Mouse (Mus musculus) forebrain, postnatal 0 days (tissue): Measurements from ENCODE around the gene Gm21885. TPM values are rescaled to one million over a fixed set of nuclear protein-coding genes. Genes with fewer than 3 reads are reported as not detected.

Source experiments
- ATAC-seq: fragments of 200-750 bp; cut with Nextera tagmentation; 2 replicates; pipeline ENCODE4 v1.8.0; 2017; ENCODE audit warnings: mild to moderate bottlenecking, moderate library complexity
- DNase-seq: peaks from one replicate; pipeline ENCODE4 v3.0.0-alpha.2; 2015
- H3K27ac ChIP-seq: fragments of 300-500 bp; sonication (generic); 2 replicates; pipeline ENCODE4 v1.5.1; 2014; ENCODE audit warnings: low read depth, mild to moderate bottlenecking, antibody characterized with exemption, low read length, moderate library complexity, mixed read lengths
- H3K27me3 ChIP-seq: fragments of 300-500 bp; sonication (generic); 2 replicates; pipeline ENCODE4 v1.6.1; 2014; ENCODE audit warnings: mild to moderate bottlenecking, low read length, mixed read lengths; ENCODE audit not compliant: insufficient read depth
- H3K36me3 ChIP-seq: fragments of 300-500 bp; sonication (generic); 2 replicates; pipeline ENCODE4 v1.6.1; 2014; ENCODE audit warnings: mild to moderate bottlenecking, moderate library complexity; ENCODE audit not compliant: insufficient read depth
- H3K4me1 ChIP-seq: fragments of 300-500 bp; sonication (generic); 2 replicates; pipeline ENCODE4 v1.6.1; 2014; ENCODE audit warnings: antibody characterized with exemption; ENCODE audit not compliant: insufficient read depth
- H3K4me2 ChIP-seq: fragments of 300-500 bp; sonication (generic); 2 replicates; pipeline ENCODE4 v1.6.1; 2014; ENCODE audit warnings: low read depth, mild to moderate bottlenecking, moderate library complexity
- H3K4me3 ChIP-seq: fragments of 300-500 bp; sonication (generic); 2 replicates; pipeline ENCODE4 v1.5.1; 2014; ENCODE audit warnings: low read depth, low read length, mixed read lengths
- H3K9ac ChIP-seq: fragments of 300-500 bp; sonication (generic); 2 replicates; pipeline ENCODE4 v1.6.1; 2014; ENCODE audit warnings: mild to moderate bottlenecking
- H3K9me3 ChIP-seq: fragments of 300-500 bp; sonication (generic); 2 replicates; pipeline ENCODE4 v1.6.1; 2016; ENCODE audit warnings: low read length
- CTCF ChIP-seq: sonication (generic); IDR thresholded peaks from 2 replicates; pipeline ENCODE4 v1.5.1; 2016; ENCODE audit warnings: antibody characterized with exemption, control low read depth, low read depth
- WGBS: fragments of 180-500 bp; shearing (Covaris S2); extraction: QIAGEN DNeasy Blood & Tissue Kit; methylation state at CpG from one replicate; pipeline ENCODE4 v1.1.7; 2014; 5-methylcytosine and 5-hydroxymethylcytosine counted together
- polyA plus RNA-seq: library from polyadenylated mRNA; unstranded; fragments of >200 nt; fragmentation: Nextera tagmentation; extraction: Ambion mirVana; gene quantifications from 2 replicates; pipeline ENCODE4 v1.2.1, GENCODE M21; 2015
- total RNA-seq: library from RNA; depleted of rRNA; stranded (reverse); fragments of >200 nt; gene quantifications from 2 replicates; pipeline ENCODE4 v1.2.3, GENCODE M21; 2014

Gm21885 gene
- total and polyA plus RNA-seq, 2 experiments from 2014 or later: not detected

GRCm38 (mm10) chr11:94318056-94318455, 36.4 kb downstream of the Gm21885 start:
- ATAC-seq (no peak), DNase-seq (no peak)
- no peak for TF ChIP-seq CTCF
- WGBS: 69% methylated on average over 5 of the region's 5 CpGs
- no peak overlapping the region for H3K27ac ChIP-seq
- H3K4me2 ChIP-seq: no peak overlapping the region; the same call in 1 of the 2 replicates
- no peaks in the 10 kb centered on the region for H3K9me3 ChIP-seq
- no peaks in the 10 kb centered on the region for H3K36me3 ChIP-seq
- H3K4me1 ChIP-seq: peaks cover 29% of the 10 kb centered on the region
- H3K9ac ChIP-seq: no peak overlapping the region
- H3K27me3 ChIP-seq: no peaks in the 10 kb centered on the region
- H3K4me3 ChIP-seq: no peak overlapping the region

- H3K4me3 ChIP-seq: peak overlapping the region; percentile 100
These were observed 39.6 kb downstream of the Gm21885 start for GRCm38 (mm10) chr11:94320969-94321930.

GRCm38 (mm10) chr11:94321931-94322400, 40.3 kb downstream of the Gm21885 start, which contains the start of gene Luc7l3:
Luc7l3 (minus strand) TSS chr11:94321988.
- Histone ChIP-seq H3K27ac (peak within 1 kb of the TSS; percentile 98), H3K9ac (peak within 1 kb of the TSS; percentile 99), H3K4me2 (peak within 1 kb of the TSS; percentile 70), H3K36me3 (no peaks in the 10 kb centered on the region), H3K27me3 (no peaks in the 10 kb centered on the region), H3K4me3 (peak within 1 kb of the TSS; percentile 100), H3K4me1 (peaks cover 18% of the 10 kb centered on the region), H3K9me3 (no peaks in the 10 kb centered on the region)
- peak; percentile 96 for ATAC-seq
- DNase-seq: peak; percentile 96
- no peak for TF ChIP-seq CTCF
- 5% methylated on average over 36 of the region's 36 CpGs for WGBS

More at GRCm38 (mm10) chr11:94320969-94321930, 39.6 kb downstream of the Gm21885 start:
- under 1% methylated on average over 67 of the region's 67 CpGs for whole genome bisulfite sequencing
- H3K9ac ChIP-seq: peak overlapping the region; percentile 99
- no peak for TF ChIP-seq CTCF
- no peaks in the 10 kb centered on the region for H3K27me3 ChIP-seq
- H3K4me2 ChIP-seq: peak overlapping the region; percentile 70
- peak; percentile 79 for ATAC-seq
- no peaks in the 10 kb centered on the region for H3K36me3 ChIP-seq
- H3K9me3 ChIP-seq: no peaks in the 10 kb centered on the region
- H3K4me1 ChIP-seq: peaks cover 22% of the 10 kb centered on the region
- no peak for DNase-seq
- H3K27ac ChIP-seq: peak overlapping the region; percentile 98

GRCm38 (mm10) chr11:94322636-94323035, 41.0 kb downstream of the Gm21885 start:
- 40% methylated on average over 5 of the region's 5 CpGs for WGBS
- no peak for TF ChIP-seq CTCF
- peak overlapping the region; percentile 98 for H3K27ac ChIP-seq
- H3K4me3 ChIP-seq: peak overlapping the region; percentile 100; the same call in 1 of the 2 replicates
- H3K4me2 ChIP-seq: peak overlapping the region; percentile 70
- H3K27me3 ChIP-seq: no peaks in the 10 kb centered on the region
- H3K9me3 ChIP-seq: no peaks in the 10 kb centered on the region
- H3K36me3 ChIP-seq: no peaks in the 10 kb centered on the region
- H3K4me1 ChIP-seq: peaks cover 13% of the 10 kb centered on the region; the same call in 1 of the 2 replicates
- no peak for DNase-seq
- peak overlapping the region; percentile 99; the same call in 1 of the 2 replicates for H3K9ac ChIP-seq
- no peak for ATAC-seq

- peaks cover 11% of the 10 kb centered on the region; the same call in 1 of the 2 replicates for H3K4me1 ChIP-seq
- ATAC-seq: no peak
- H3K9me3 ChIP-seq: no peaks in the 10 kb centered on the region
- H3K36me3 ChIP-seq: no peaks in the 10 kb centered on the region
- TF ChIP-seq CTCF: no peak
- H3K27me3 ChIP-seq: no peaks in the 10 kb centered on the region
- no peak overlapping the region for H3K4me2 ChIP-seq
- H3K9ac ChIP-seq: no peak overlapping the region
- DNase-seq: no peak
- H3K4me3 ChIP-seq: no peak overlapping the region
- WGBS: 54% methylated on average over 5 of the region's 5 CpGs
- H3K27ac ChIP-seq: no peak overlapping the region
These were observed 41.7 kb downstream of the Gm21885 start for GRCm38 (mm10) chr11:94323271-94323925.

- no peak overlapping the region for H3K4me2 ChIP-seq
- H3K27ac ChIP-seq: no peak overlapping the region
- no peaks in the 10 kb centered on the region for H3K36me3 ChIP-seq
- no peak for ATAC-seq
- TF ChIP-seq CTCF: no peak
- WGBS: 93% methylated on average over 5 of the region's 5 CpGs
- DNase-seq: no peak
- no peaks in the 10 kb centered on the region for H3K9me3 ChIP-seq
- no peak overlapping the region for H3K4me3 ChIP-seq
- no peaks in the 10 kb centered on the region for H3K27me3 ChIP-seq
- peaks cover 16% of the 10 kb centered on the region for H3K4me1 ChIP-seq
- no peak overlapping the region for H3K9ac ChIP-seq
These were observed 42.9 kb downstream of the Gm21885 start for GRCm38 (mm10) chr11:94324618-94325017.
